Mouse (Mus musculus) adrenal gland, postnatal 36 days (tissue): ENCODE measurements at regions not wholly inside any gene's neighbourhood (a gene's known extent, or its start where the extent isn't known, plus 50 kb on each side); places are given as distances from the start of the nearest gene placed in this dataset.
A peak's percentile ranks its signal among the peaks of the same experiment; 100 is the strongest.

Source experiments
- DNase-seq, 2 experiments: peaks; one replicate each; pipeline ENCODE4 v3.0.0; 2021; ENCODE audit warnings: mixed read lengths in 1 of 2

DNA sequence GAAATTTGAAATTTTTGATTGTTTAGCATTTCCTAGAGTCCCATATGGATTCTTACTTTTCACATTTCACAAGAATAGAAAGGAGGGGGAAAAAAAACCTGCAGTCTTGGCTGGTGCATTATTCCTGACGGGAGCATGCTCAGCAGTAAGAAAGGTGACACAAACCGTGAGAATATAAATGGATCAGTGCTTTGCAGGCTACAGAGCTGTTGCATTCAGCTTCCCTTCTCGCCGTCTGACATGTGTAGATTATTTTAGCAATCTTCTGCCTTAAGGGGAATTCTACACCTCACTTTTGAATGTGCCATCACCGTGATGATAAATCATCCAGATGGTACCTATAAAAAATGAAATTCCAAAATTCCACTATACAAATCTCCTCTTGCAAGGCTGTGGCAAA is 55.3 kb downstream of the Crygf start:
- DNase-seq: no peak

DNA sequence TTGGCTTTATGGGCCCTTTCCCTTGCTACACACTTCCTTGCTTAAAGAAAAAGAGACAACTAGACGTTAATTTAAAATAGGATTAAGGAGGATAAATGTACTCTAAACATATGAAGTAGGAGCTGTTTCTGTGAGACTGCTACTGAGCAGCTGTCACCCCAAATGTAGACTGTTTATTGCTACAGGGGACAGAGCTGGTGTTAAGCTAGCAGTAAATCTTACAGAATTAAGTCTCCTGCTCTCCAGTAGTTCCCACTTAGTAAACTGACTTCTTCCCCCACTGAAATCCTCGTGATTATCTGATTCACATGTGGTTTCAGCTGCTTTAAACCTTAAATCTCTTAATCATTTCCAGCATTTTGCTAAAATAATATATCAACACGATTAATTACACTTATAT is 74.1 kb downstream of the Crygf start:
- DNase-seq: no peak

- DNase-seq: peak in 1 of 2 experiments; percentile 5
Observed at GRCm38 (mm10) chr1:66003897-66004660, 77.8 kb downstream of the Crygf start.
